Mouse (Mus musculus) gastrocnemius, postnatal 10 days (tissue): Measurements from ENCODE around the gene Dctpp1. TPM values are rescaled to one million over a fixed set of nuclear protein-coding genes. Genes with fewer than 3 reads are reported as not detected.

Experiments used
- DNase-seq: peaks from one replicate; pipeline ENCODE4 v3.0.0; 2021; ENCODE audit warnings: mixed read lengths
- total RNA-seq, 2 experiments: library from RNA; stranded (reverse); gene quantifications; 2 replicates each; pipeline ENCODE4 v1.2.3; 2021

The Dctpp1 gene
- total RNA-seq, 2 experiments from 2014 or later: 33.9 to 38.6 TPM

- DNase-seq: no peak
Measured at GRCm38 (mm10) chr7:127210266-127210665, 50.2 kb downstream of the Dctpp1 start.

DNA sequence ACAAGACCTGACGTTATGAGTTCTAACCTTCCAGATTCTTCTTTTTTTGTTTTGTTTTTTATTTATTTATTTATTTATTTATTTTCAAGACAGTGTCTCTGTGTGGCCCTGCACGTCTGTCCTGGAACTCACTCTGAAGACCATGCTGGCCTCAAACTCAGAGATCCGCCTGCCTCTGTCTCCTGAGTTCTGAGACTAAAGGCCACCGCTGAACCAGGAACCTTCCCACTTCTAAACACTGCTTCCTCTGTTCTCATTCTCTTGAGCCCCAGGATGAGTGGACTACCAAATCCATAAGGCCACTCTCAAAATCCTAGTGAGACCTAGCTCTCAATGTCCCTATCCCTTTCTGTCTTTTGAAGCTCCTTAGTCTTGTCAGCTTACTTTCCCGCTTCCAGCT, 50.7 kb downstream of the Dctpp1 start:
- no peak for DNase-seq

DNA sequence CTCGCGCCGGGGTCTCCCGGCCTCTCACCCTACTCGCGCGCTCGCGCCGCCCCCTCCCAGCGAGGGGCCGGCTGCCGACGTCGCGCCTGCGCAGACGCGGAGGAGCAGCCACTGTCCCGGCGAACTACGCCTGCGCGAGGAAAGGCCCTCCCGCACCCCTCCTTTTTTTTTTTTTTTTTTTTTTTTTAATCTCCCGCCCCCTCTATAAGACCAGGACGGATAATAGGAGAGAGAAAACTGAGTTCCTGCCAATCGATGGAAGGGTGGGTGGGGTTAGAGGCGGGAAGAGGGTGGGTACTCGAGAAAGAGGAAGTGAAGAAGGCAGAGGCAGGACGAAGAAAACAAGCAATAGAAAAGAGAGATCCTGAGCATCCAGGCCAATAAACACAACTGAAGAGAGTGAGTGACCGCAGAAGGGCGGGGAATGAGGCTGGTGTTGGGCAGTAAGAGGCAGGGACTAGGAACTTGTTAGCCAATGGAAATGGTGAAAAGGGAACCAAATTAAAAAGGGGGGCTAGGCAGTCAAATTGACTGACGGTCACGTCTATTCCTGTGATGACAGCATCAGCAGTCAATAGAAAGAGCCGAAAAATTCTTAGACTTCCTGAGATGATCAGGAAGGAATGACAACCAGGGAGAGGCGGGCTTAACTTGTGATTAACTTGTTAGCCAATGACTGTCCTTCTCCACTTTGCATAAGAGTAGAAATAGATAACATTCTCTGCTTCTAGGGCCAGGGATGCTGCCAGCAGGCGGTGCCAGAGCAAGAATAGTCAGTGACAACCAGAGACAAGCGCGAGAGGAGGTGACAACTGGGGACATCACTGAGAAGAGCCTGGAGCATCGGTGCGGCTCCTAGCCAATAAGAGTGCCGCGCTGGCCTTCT, 51.7 kb downstream of the Dctpp1 start, which contains the start of gene Mylpf:
Gene Mylpf, plus strand, starts transcription at position 338 of the 886 bp plus-strand sequence.
- peak; percentile 96 for DNase-seq

DNA sequence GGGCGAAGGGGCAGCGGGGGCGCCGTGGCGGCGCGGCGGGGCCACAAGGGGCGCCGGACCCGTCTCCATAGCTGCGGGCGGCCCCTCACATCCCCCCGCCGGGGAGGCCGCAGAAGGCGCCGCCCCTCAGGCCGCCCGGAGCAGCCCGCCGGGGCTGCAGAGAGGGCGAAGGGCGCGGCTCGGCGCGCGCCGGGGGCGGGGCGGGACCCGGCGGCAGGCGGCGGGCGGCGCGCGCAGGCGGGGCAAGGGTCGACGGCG, 52.3 kb downstream of the Dctpp1 start, which contains the start of gene Tbc1d10b:
Gene Tbc1d10b, minus strand, starts transcription at position 174 of the 258 bp plus-strand sequence.
- DNase-seq: no peak

GRCm38 (mm10) chr7:127207374-127208294, 52.9 kb downstream of the Dctpp1 start:
- no peak for DNase-seq

Other genes with a start within 250 kb of the Dctpp1 start
- 10 to 100 TPM; 23.3 to 28.3 TPM for gene Mvp, start 246.1 kb downstream of the Dctpp1 start, total RNA-seq
- gene Pagr1b, start 244.2 kb downstream of the Dctpp1 start, total RNA-seq: 1 to 10 TPM in 1 of 2 experiments, not detected in 1; 1.5 TPM
- 1 to 10 TPM; 2.5 to 8.2 TPM for gene Pagr1a, start 243.4 kb downstream of the Dctpp1 start, total RNA-seq
- 10 to 100 TPM; 17.5 to 23.1 TPM for gene Gm42742, start 239.6 kb downstream of the Dctpp1 start, total RNA-seq
- 1 to 10 TPM; 1.9 to 4.6 TPM for gene Prrt2, start 239.5 kb downstream of the Dctpp1 start, total RNA-seq
- 10 to 100 TPM; 75.6 to 92.8 TPM for gene Maz, start 233.7 kb downstream of the Dctpp1 start, total RNA-seq
- gene Kif22, start 218.2 kb downstream of the Dctpp1 start, total RNA-seq: 10 to 100 TPM; 10.8 to 12.5 TPM
- gene Zg16, start 173.4 kb downstream of the Dctpp1 start, total RNA-seq: not detected
- gene AI467606, start 169.3 kb downstream of the Dctpp1 start, total RNA-seq: 1 to 10 TPM in 1 of 2 experiments, under 1 TPM in 1; 0.59 to 2.1 TPM
- gene Qprt, start 138.5 kb downstream of the Dctpp1 start, total RNA-seq: 1 to 10 TPM; 1.9 to 2.3 TPM
- gene Spn, start 122.9 kb downstream of the Dctpp1 start, total RNA-seq: under 1 TPM; 0.16 to 0.86 TPM
- 10 to 100 TPM; 36.7 to 41.1 TPM for gene Cd2bp2, start 64.7 kb downstream of the Dctpp1 start, total RNA-seq
- 10 to 100 TPM; 38.6 to 45.1 TPM for gene Tbc1d10b, start 52.2 kb downstream of the Dctpp1 start, total RNA-seq
- over 10,000 TPM; 46,059 to 51,168 TPM for gene Mylpf, start 51.8 kb downstream of the Dctpp1 start, total RNA-seq
- gene Zfp553, start 27.6 kb downstream of the Dctpp1 start, total RNA-seq: 1 to 10 TPM; 5.5 to 7.3 TPM
- gene Sept1, start 27.6 kb downstream of the Dctpp1 start, total RNA-seq: 1 to 10 TPM; 6.9 to 7.5 TPM
- 10 to 100 TPM; 18.6 to 20.9 TPM for gene Zfp771, start 16.4 kb downstream of the Dctpp1 start, total RNA-seq
- gene Sephs2, start 13.3 kb upstream of the Dctpp1 start, total RNA-seq: 10 to 100 TPM; 19.5 to 20.5 TPM
- gene Itgal, start 35.6 kb upstream of the Dctpp1 start, total RNA-seq: 1 to 10 TPM in 1 of 2 experiments, under 1 TPM in 1; 0.75 to 1.5 TPM
- 10 to 100 TPM; 23.0 to 28.7 TPM for gene Zfp768, start 84.9 kb upstream of the Dctpp1 start, total RNA-seq
- 1 to 10 TPM; 3.6 to 5.1 TPM for gene Zfp747, start 115.3 kb upstream of the Dctpp1 start, total RNA-seq
- 1 to 10 TPM; 1.7 to 2.7 TPM for gene 9130019O22Rik, start 126.5 kb upstream of the Dctpp1 start, total RNA-seq
- gene E430018J23Rik, start 132.9 kb upstream of the Dctpp1 start, total RNA-seq: 1 to 10 TPM; 2.9 to 3.7 TPM
- gene Zfp764, start 146.1 kb upstream of the Dctpp1 start, total RNA-seq: 1 to 10 TPM; 2.8 to 4.3 TPM
- 1 to 10 TPM; 3.2 to 4.5 TPM for gene Zfp688, start 161.4 kb upstream of the Dctpp1 start, total RNA-seq
- gene Zfp689, start 188.4 kb upstream of the Dctpp1 start, total RNA-seq: 1 to 10 TPM; 1.8 to 1.9 TPM
- 10 to 100 TPM; 16.2 to 25.3 TPM for gene Prr14, start 198.9 kb upstream of the Dctpp1 start, total RNA-seq
- 10 to 100 TPM; 29.5 to 35.8 TPM for gene Fbrs, start 218.5 kb upstream of the Dctpp1 start, total RNA-seq